Mouse (Mus musculus): ENCODE measurements around the gene Ap1b1.

DNA sequence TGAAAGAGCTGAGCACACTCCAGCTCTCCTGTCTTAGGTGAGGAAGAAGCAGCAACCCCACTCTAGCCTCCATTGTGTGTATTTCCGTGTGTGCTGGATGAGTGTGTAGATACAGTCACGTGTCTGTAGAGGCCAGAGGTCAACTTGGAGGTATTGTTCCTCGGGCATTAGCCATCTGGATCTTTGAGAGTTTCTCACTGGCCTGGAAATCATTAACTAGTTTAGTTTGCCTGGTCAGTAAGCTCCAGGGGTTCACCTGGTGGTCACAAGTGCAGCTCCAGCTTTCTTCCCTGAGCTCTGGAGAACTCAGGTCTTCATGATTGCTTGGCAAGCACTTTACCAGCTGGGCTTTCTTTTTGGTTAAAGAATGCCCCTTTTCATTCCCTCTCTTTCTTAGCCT lies 11.7 kb downstream of the Ap1b1 start:
- TF ChIP-seq POLR2AphosphoS5 (IDR thresholded peaks at IDR 0.05; ENCODE audit: insufficient replicate concordance, low read depth, low read length) (no peak), CTCF (IDR thresholded peaks at IDR 0.05; ENCODE audit: low read depth, low read length) (no peak)
